Mouse (Mus musculus) MEL (cell line): ENCODE data around the gene Ttc39a. TPM values are rescaled to one million over a fixed set of nuclear protein-coding genes. Genes with fewer than 3 reads are reported as not detected.

Source experiments
- DNase-seq: peaks from one replicate; pipeline ENCODE4 v3.0.0; 2011; ENCODE audit warnings: low read depth, low spot score
- H3K27ac ChIP-seq: 2 replicates; pipeline ENCODE4 v1.5.1; 2012; ENCODE audit warnings: low read depth, mild to moderate bottlenecking, control low read depth, low read length, moderate library complexity; ENCODE audit not compliant: control insufficient read depth
- H3K27me3 ChIP-seq, 2 experiments: fragments of 150-350 bp in 1 of 2; sonication (generic) in 1 of 2; 2 replicates each; pipeline ENCODE4 v1.6.1; 2012; ENCODE audit warnings: low read length in 2 of 2, mild to moderate bottlenecking in 2 of 2, improper control_type of control experiment in 1 of 2, moderate library complexity in 1 of 2; ENCODE audit not compliant: insufficient read depth in 2 of 2, control insufficient read depth in 1 of 2
- H3K36me3 ChIP-seq, 2 experiments: 2 replicates each; pipeline ENCODE4 v1.6.1; 2012 to 2014; ENCODE audit warnings: low read length in 2 of 2, improper control_type of control experiment in 1 of 2, inconsistent platforms in 1 of 2, mild to moderate bottlenecking in 1 of 2; ENCODE audit not compliant: insufficient read depth in 2 of 2, control insufficient read depth in 1 of 2
- H3K4me1 ChIP-seq, 2 experiments: fragments of 150-350 bp in 1 of 2; sonication (generic) in 1 of 2; 2 replicates each; pipeline ENCODE4 v1.6.1; 2012; ENCODE audit warnings: low read length in 2 of 2, improper control_type of control experiment in 1 of 2, mild to moderate bottlenecking in 1 of 2; ENCODE audit not compliant: insufficient read depth in 2 of 2, control insufficient read depth in 1 of 2
- H3K4me3 ChIP-seq, 2 experiments: fragments of 150-350 bp in 1 of 2; sonication (generic) in 1 of 2; 2 replicates each; pipeline ENCODE4 v1.5.1; 2012; ENCODE audit warnings: low read depth in 2 of 2, low read length in 2 of 2, mild to moderate bottlenecking in 2 of 2, moderate library complexity in 2 of 2, control low read depth in 1 of 2, improper control_type of control experiment in 1 of 2; ENCODE audit not compliant: control insufficient read depth in 1 of 2, insufficient read depth in 1 of 2
- H3K79me2 ChIP-seq: 2 replicates; pipeline ENCODE4 v1.6.1; 2012; ENCODE audit warnings: mild to moderate bottlenecking, low read length, moderate library complexity; ENCODE audit not compliant: control insufficient read depth, poor library complexity, insufficient read depth
- H3K9ac ChIP-seq: 2 replicates; pipeline ENCODE4 v1.6.1; 2012; ENCODE audit warnings: low read depth, mild to moderate bottlenecking, control low read depth, low read length, moderate library complexity; ENCODE audit not compliant: control insufficient read depth, poor library complexity, severe bottlenecking
- H3K9me3 ChIP-seq: fragments of 150-350 bp; sonication (generic); replicated peaks from 2 replicates; pipeline ENCODE4 v1.6.1; 2012; ENCODE audit warnings: mild to moderate bottlenecking, low read length, improper control_type of control experiment, moderate library complexity; ENCODE audit not compliant: insufficient read depth
- BHLHE40 ChIP-seq: IDR thresholded peaks from 2 replicates; pipeline ENCODE4 v1.6.1; 2012; ENCODE audit warnings: low read depth, mild to moderate bottlenecking, inconsistent platforms, low read length, improper control_type of control experiment, borderline replicate concordance
- CHD1 ChIP-seq: IDR thresholded peaks from 2 replicates; pipeline ENCODE4 v1.6.1; 2012; ENCODE audit warnings: low read depth, mild to moderate bottlenecking, inconsistent platforms, low read length, improper control_type of control experiment
- CHD2 ChIP-seq: IDR thresholded peaks from 2 replicates; pipeline ENCODE4 v1.6.1; 2011; ENCODE audit warnings: low read length, improper control_type of control experiment
- ELF1 ChIP-seq: IDR thresholded peaks from 2 replicates; pipeline ENCODE4 v1.6.1; 2014; ENCODE audit warnings: low read depth, mild to moderate bottlenecking, inconsistent platforms, low read length, improper control_type of control experiment, moderate library complexity
- EP300 ChIP-seq, 2 experiments: IDR thresholded peaks; 2 replicates each; pipeline ENCODE4 v1.6.1; 2011; ENCODE audit warnings: improper control_type of control experiment in 2 of 2, low read length in 2 of 2, low read depth in 1 of 2, mild to moderate bottlenecking in 1 of 2
- ETS1 ChIP-seq: IDR thresholded peaks from 2 replicates; pipeline ENCODE4 v1.6.1; 2012; ENCODE audit warnings: low read depth, mild to moderate bottlenecking, inconsistent platforms, low read length, improper control_type of control experiment, moderate library complexity
- GABPA ChIP-seq: IDR thresholded peaks from 2 replicates; pipeline ENCODE4 v1.6.1; 2012; ENCODE audit warnings: low read depth, mild to moderate bottlenecking, inconsistent platforms, low read length, improper control_type of control experiment, moderate library complexity
- GATA1 ChIP-seq: IDR thresholded peaks from 2 replicates; pipeline ENCODE4 v1.6.1; 2011; ENCODE audit warnings: low read depth, low read length, improper control_type of control experiment
- HCFC1 ChIP-seq: IDR thresholded peaks from 2 replicates; pipeline ENCODE4 v1.6.1; 2012; ENCODE audit warnings: low read depth, mild to moderate bottlenecking, inconsistent platforms, low read length, improper control_type of control experiment, moderate library complexity
- KAT2A ChIP-seq: conservative IDR thresholded peaks from 2 replicates; pipeline ENCODE4 v1.6.1; 2012; ENCODE audit warnings: low read depth, low read length, improper control_type of control experiment, inconsistent platforms
- MAFK ChIP-seq: IDR thresholded peaks from 2 replicates; pipeline ENCODE4 v1.6.1; 2011; ENCODE audit warnings: low read depth, mild to moderate bottlenecking, low read length, improper control_type of control experiment, borderline replicate concordance
- MAX ChIP-seq: IDR thresholded peaks from 2 replicates; pipeline ENCODE4 v1.6.1; 2011; ENCODE audit warnings: low read length, improper control_type of control experiment
- MEF2A ChIP-seq: IDR thresholded peaks from 2 replicates; pipeline ENCODE4 v1.6.1; 2014; ENCODE audit warnings: low read depth, mild to moderate bottlenecking, inconsistent platforms, low read length, improper control_type of control experiment; ENCODE audit not compliant: poor library complexity, insufficient replicate concordance, severe bottlenecking; ENCODE audit errors: extremely low read depth
- MXI1 ChIP-seq: IDR thresholded peaks from 2 replicates; pipeline ENCODE4 v1.6.1; 2011; ENCODE audit warnings: mild to moderate bottlenecking, low read depth, low read length, improper control_type of control experiment
- MYB ChIP-seq: IDR thresholded peaks from 2 replicates; pipeline ENCODE4 v1.6.1; 2011; ENCODE audit warnings: mild to moderate bottlenecking, low read depth, low read length, improper control_type of control experiment
- MYC ChIP-seq: IDR thresholded peaks from 2 replicates; pipeline ENCODE4 v1.6.1; 2011; ENCODE audit warnings: low read depth, mild to moderate bottlenecking, low read length, improper control_type of control experiment, moderate library complexity
- NRF1 ChIP-seq: IDR thresholded peaks from 2 replicates; pipeline ENCODE4 v1.6.1; 2014; ENCODE audit warnings: low read depth, mild to moderate bottlenecking, inconsistent platforms, low read length, improper control_type of control experiment, moderate library complexity; ENCODE audit not compliant: poor library complexity, insufficient read depth, severe bottlenecking
- POLR2A ChIP-seq, 2 experiments: IDR thresholded peaks; 2 replicates each; pipeline ENCODE4 v1.6.1; 2011 to 2012; ENCODE audit warnings: low read length in 2 of 2, mild to moderate bottlenecking in 2 of 2, control low read depth in 1 of 2, improper control_type of control experiment in 1 of 2, low read depth in 1 of 2, moderate library complexity in 1 of 2; ENCODE audit not compliant: control insufficient read depth in 1 of 2, insufficient read depth in 1 of 2, poor library complexity in 1 of 2
- POLR2AphosphoS2 ChIP-seq: IDR thresholded peaks from 2 replicates; pipeline ENCODE4 v1.6.1; 2011; ENCODE audit warnings: low read length, improper control_type of control experiment
- POLR2AphosphoS5 ChIP-seq: IDR thresholded peaks from 2 replicates; pipeline ENCODE4 v1.6.1; 2012; ENCODE audit warnings: low read depth, borderline replicate concordance, mild to moderate bottlenecking, inconsistent platforms, low read length, moderate library complexity, mixed read lengths
- RAD21 ChIP-seq: IDR thresholded peaks from 2 replicates; pipeline ENCODE4 v1.6.1; 2011; ENCODE audit warnings: mild to moderate bottlenecking, low read depth, low read length, improper control_type of control experiment
- RCOR1 ChIP-seq: IDR thresholded peaks from 2 replicates; pipeline ENCODE4 v1.6.1; 2012; ENCODE audit warnings: low read depth, mild to moderate bottlenecking, inconsistent platforms, low read length, improper control_type of control experiment
- SIN3A ChIP-seq: IDR thresholded peaks from 2 replicates; pipeline ENCODE4 v1.6.1; 2012; ENCODE audit warnings: low read length, improper control_type of control experiment, inconsistent platforms
- TAL1 ChIP-seq: IDR thresholded peaks from 2 replicates; pipeline ENCODE4 v1.6.1; 2012; ENCODE audit warnings: mild to moderate bottlenecking, inconsistent platforms, low read length, moderate library complexity, mixed read lengths
- TBP ChIP-seq: IDR thresholded peaks from 2 replicates; pipeline ENCODE4 v1.8.0; 2011; ENCODE audit warnings: low read depth, low read length, improper control_type of control experiment
- TCF12 ChIP-seq: IDR thresholded peaks from 2 replicates; pipeline ENCODE4 v1.6.1; 2014; ENCODE audit warnings: low read depth, mild to moderate bottlenecking, inconsistent platforms, low read length, improper control_type of control experiment, moderate library complexity
- USF1 ChIP-seq: IDR thresholded peaks from 2 replicates; pipeline ENCODE4 v1.6.1; 2014; ENCODE audit warnings: low read depth, mild to moderate bottlenecking, inconsistent platforms, low read length, improper control_type of control experiment, moderate library complexity
- USF2 ChIP-seq, 2 experiments: IDR thresholded peaks; 2 replicates each; pipeline ENCODE4 v1.6.1; 2011 to 2012; ENCODE audit warnings: improper control_type of control experiment in 2 of 2, low read length in 2 of 2, borderline replicate concordance in 1 of 2, inconsistent platforms in 1 of 2, low read depth in 1 of 2, mild to moderate bottlenecking in 1 of 2; ENCODE audit not compliant: insufficient read depth in 1 of 2
- ZKSCAN1 ChIP-seq: IDR thresholded peaks from 2 replicates; pipeline ENCODE4 v1.6.1; 2012; ENCODE audit warnings: low read depth, mild to moderate bottlenecking, inconsistent platforms, low read length, improper control_type of control experiment, moderate library complexity
- ZNF384 ChIP-seq: IDR thresholded peaks from 2 replicates; pipeline ENCODE4 v1.6.1; 2012; ENCODE audit warnings: low read depth, mild to moderate bottlenecking, inconsistent platforms, low read length, improper control_type of control experiment
- polyA plus RNA-seq, 2 experiments: library from polyadenylated mRNA; stranded (reverse) in 1 of 2; unstranded in 1 of 2; fragments of >175 nt in 1 of 2; fragments of >200 nt in 1 of 2; gene quantifications; 2 replicates each; pipeline versions ENCODE4 v1.2.1 to v1.2.4; 2012; ENCODE audit warnings: low replicate concordance in 2 of 2, low read depth in 1 of 2; ENCODE audit not compliant: insufficient read length in 2 of 2, insufficient read depth in 1 of 2, missing spikeins in 1 of 2
- total RNA-seq: library from RNA; depleted of rRNA; stranded (reverse); fragments of 300-350 nt; gene quantifications from 2 replicates; pipeline ENCODE4 v1.2.3, GENCODE M21; 2012

The Ttc39a gene
- total and polyA plus RNA-seq, 3 experiments: 2.8 to 4.2 TPM; not detected in 1

DNA sequence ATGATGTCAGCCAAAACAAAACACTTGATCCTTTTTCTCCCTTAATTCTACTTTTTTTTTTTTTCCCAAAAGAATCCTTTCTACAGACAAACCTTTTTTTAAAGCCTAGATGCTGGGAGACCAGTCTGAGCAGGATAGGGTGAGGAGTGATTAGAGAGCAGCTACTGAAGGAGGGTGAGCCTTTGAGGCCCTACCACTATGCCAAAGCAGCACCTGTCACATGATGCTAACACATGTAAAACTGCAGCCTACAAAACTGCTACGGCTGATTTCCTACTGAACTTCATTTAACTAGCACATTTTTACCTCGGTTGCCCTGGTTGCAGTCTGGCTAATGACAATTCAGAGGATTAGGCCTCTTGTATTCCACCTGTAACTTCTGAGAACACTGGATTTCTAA, 38.5 kb downstream of the Ttc39a start:
- TF ChIP-seq POLR2A (IDR thresholded peaks at IDR 0.05; ENCODE audit: control insufficient read depth in 1 of 2, insufficient read depth in 1 of 2, low read depth in 1 of 2, low read length in 2 of 2, poor library complexity in 1 of 2) (no peak), USF2 (IDR thresholded peaks at IDR 0.05; ENCODE audit: borderline replicate concordance in 1 of 2, insufficient read depth in 1 of 2, low read depth in 1 of 2, low read length in 2 of 2) (0 out of 4 replicates have a peak, but pooled peaks of 1 of the 2 experiments have one; percentile 34), MAX (peak; percentile 38; the same call in 1 of the 2 replicates), GABPA (no peak), ZNF384 (peak; percentile 24; the same call in 1 of the 2 replicates), CHD1 (no peak), ETS1 (no peak), KAT2A (0 out of 2 replicates have a peak, but pooled peaks have one; percentile 1), MYC (peak; percentile 28; the same call in 1 of the 2 replicates), USF1 (peak; percentile 79)
- Histone ChIP-seq H3K9ac (peak overlapping the region; percentile 12; the same call in 1 of the 2 replicates), H3K36me3 (peaks cover 0 to 76% of the 10 kb centered on the region in 2 experiments; a peak in 2 of 4 replicates), H3K4me3 (no peak overlapping the region), H3K4me1 (peaks cover 35 to 67% of the 10 kb centered on the region in 2 experiments), H3K79me2 (no peaks in the 10 kb centered on the region), H3K27ac (peak overlapping the region; percentile 87), H3K27me3 (no peaks in the 10 kb centered on the region), H3K9me3 (no peaks in the 10 kb centered on the region)
- DNase-seq: no peak

DNA sequence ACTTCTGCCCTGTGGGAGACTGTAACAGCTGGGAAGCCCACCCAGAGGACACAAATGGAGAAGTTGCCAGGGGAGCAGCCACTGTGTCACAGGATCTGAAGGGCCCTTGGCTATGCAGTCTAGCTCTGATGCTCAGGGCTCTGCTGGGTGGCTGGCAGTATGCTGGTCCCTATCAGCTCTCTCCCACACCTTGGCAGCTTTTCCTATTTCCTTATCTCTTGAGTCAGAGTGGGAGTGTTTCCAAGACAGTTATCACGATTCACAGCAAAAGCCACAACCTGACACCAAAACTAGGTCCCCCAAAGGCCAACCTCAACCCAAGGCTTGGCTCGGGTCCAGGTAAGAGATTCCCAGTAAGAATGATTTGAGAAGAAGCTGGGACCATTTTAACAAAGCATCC, 39.0 kb downstream of the Ttc39a start:
- Histone ChIP-seq H3K36me3 (peaks cover 0 to 75% of the 10 kb centered on the region in 2 experiments; a peak in 2 of 4 replicates), H3K27me3 (no peaks in the 10 kb centered on the region), H3K79me2 (no peaks in the 10 kb centered on the region), H3K9me3 (no peaks in the 10 kb centered on the region), H3K4me1 (peaks cover 35 to 63% of the 10 kb centered on the region in 2 experiments), H3K4me3 (no peak overlapping the region), H3K9ac (peak overlapping the region; percentile 12; the same call in 1 of the 2 replicates), H3K27ac (peak overlapping the region; percentile 87)
- DNase-seq: peak; percentile 97
- TF ChIP-seq ELF1: no peak; the same call in 1 of the 2 replicates
- peak; percentile 99 for TF ChIP-seq TAL1
- TF ChIP-seq RAD21: no peak
- TF ChIP-seq MEF2A: peak; percentile 79; the same call in 1 of the 2 replicates
- no peak for TF ChIP-seq ZNF384
- no peak for TF ChIP-seq GABPA
- peak; percentile 99 for TF ChIP-seq GATA1
- TF ChIP-seq MYC: 0 out of 2 replicates have a peak, but pooled peaks have one; percentile 22
- TF ChIP-seq RCOR1: peak; percentile 99
- TF ChIP-seq NRF1: no peak
- TF ChIP-seq POLR2AphosphoS5: no peak
- TF ChIP-seq CHD2: peak; percentile 32; the same call in 1 of the 2 replicates
- peak; percentile 89 for TF ChIP-seq POLR2AphosphoS2
- peak; percentile 99 for TF ChIP-seq EP300 (IDR thresholded peaks at IDR 0.05; ENCODE audit: low read depth in 1 of 2, low read length in 2 of 2)
- 0 out of 2 replicates have a peak, but pooled peaks have one; percentile 28 for TF ChIP-seq HCFC1
- TF ChIP-seq MAFK: peak; percentile 92
- 0 out of 2 replicates have a peak, but pooled peaks have one; percentile 20 for TF ChIP-seq TBP
- peak; percentile 80 for TF ChIP-seq MYB
- peak; percentile 99 for TF ChIP-seq ETS1
- peak; percentile 92 for TF ChIP-seq SIN3A
- peak; percentile 88 for TF ChIP-seq BHLHE40
- TF ChIP-seq TCF12: peak; percentile 99
- no peak; the same call in 1 of the 2 replicates for TF ChIP-seq MXI1
- no peak for TF ChIP-seq ZKSCAN1
- TF ChIP-seq USF1: no peak
